Mouse (Mus musculus) E14TG2a.4 (cell line): ENCODE measurements around the gene Alk.

Experiments
- H3K27me3 ChIP-seq: 2 replicates; pipeline ENCODE4 v1.6.1; 2014; ENCODE audit warnings: low read length, control low read depth; ENCODE audit not compliant: insufficient read depth
- H3K36me3 ChIP-seq: 2 replicates; pipeline ENCODE4 v1.6.1; 2014; ENCODE audit warnings: low read length, control low read depth; ENCODE audit not compliant: insufficient read depth
- H3K4me1 ChIP-seq: replicated peaks from 2 replicates; pipeline ENCODE4 v1.6.1; 2014; ENCODE audit warnings: low read depth, low read length, control low read depth
- H3K4me3 ChIP-seq: replicated peaks from 2 replicates; pipeline ENCODE4 v1.5.1; 2014; ENCODE audit warnings: mild to moderate bottlenecking, low read length
- H3K9me3 ChIP-seq: 2 replicates; pipeline ENCODE4 v1.6.1; 2014; ENCODE audit warnings: low read length, control low read depth
- CTCF ChIP-seq: conservative IDR thresholded peaks from 2 replicates; pipeline ENCODE4 v1.5.1; 2014; ENCODE audit warnings: low read length
- NANOG ChIP-seq: IDR thresholded peaks from 2 replicates; pipeline ENCODE4 v1.6.1; 2014; ENCODE audit warnings: borderline replicate concordance, low read length, mixed read lengths
- POU5F1 ChIP-seq: IDR thresholded peaks from 2 replicates; pipeline ENCODE4 v1.6.1; 2014; ENCODE audit warnings: low read length, borderline replicate concordance

Alk gene

GRCm38 (mm10) chr17:72339437-72339836 lies 265.0 kb downstream of the Alk start:
- H3K36me3 ChIP-seq = no peaks in the 10 kb centered on the region
- H3K9me3 ChIP-seq = no peaks in the 10 kb centered on the region
- no peak overlapping the region for H3K4me3 ChIP-seq
- no peaks in the 10 kb centered on the region for H3K4me1 ChIP-seq
- no peak for TF ChIP-seq CTCF
- TF ChIP-seq POU5F1 = no peak
- no peak for TF ChIP-seq NANOG
- H3K27me3 ChIP-seq = no peaks in the 10 kb centered on the region

GRCm38 (mm10) chr17:72332909-72333308 lies 271.5 kb downstream of the Alk start:
- H3K36me3 ChIP-seq = no peaks in the 10 kb centered on the region
- H3K4me3 ChIP-seq = no peak overlapping the region
- no peaks in the 10 kb centered on the region for H3K27me3 ChIP-seq
- H3K9me3 ChIP-seq = no peaks in the 10 kb centered on the region
- TF ChIP-seq NANOG = no peak
- no peak for TF ChIP-seq CTCF
- no peak for TF ChIP-seq POU5F1
- H3K4me1 ChIP-seq = no peaks in the 10 kb centered on the region

GRCm38 (mm10) chr17:72325941-72326340 lies 278.5 kb downstream of the Alk start:
- Histone ChIP-seq H3K36me3 (no peaks in the 10 kb centered on the region), H3K4me3 (no peak overlapping the region), H3K27me3 (no peaks in the 10 kb centered on the region), H3K4me1 (no peaks in the 10 kb centered on the region), H3K9me3 (no peaks in the 10 kb centered on the region)
- TF ChIP-seq POU5F1 (no peak), CTCF (no peak), NANOG (no peak)

- H3K4me1 ChIP-seq = no peaks in the 10 kb centered on the region
- no peak overlapping the region for H3K4me3 ChIP-seq
- no peak for TF ChIP-seq POU5F1
- no peak for TF ChIP-seq NANOG
- no peak for TF ChIP-seq CTCF
These were observed 284.9 kb downstream of the Alk start for GRCm38 (mm10) chr17:72319576-72319975.

GRCm38 (mm10) chr17:72299651-72300050 lies 304.8 kb downstream of the Alk start:
- Histone ChIP-seq H3K27me3 (no peaks in the 10 kb centered on the region), H3K4me3 (no peak overlapping the region), H3K4me1 (no peaks in the 10 kb centered on the region), H3K36me3 (no peaks in the 10 kb centered on the region), H3K9me3 (no peaks in the 10 kb centered on the region)
- no peak for TF ChIP-seq CTCF
- no peak for TF ChIP-seq NANOG
- no peak for TF ChIP-seq POU5F1

More at GRCm38 (mm10) chr17:72319576-72319975, 284.9 kb downstream of the Alk start:
- Histone ChIP-seq H3K27me3 (no peaks in the 10 kb centered on the region), H3K9me3 (no peaks in the 10 kb centered on the region), H3K36me3 (no peaks in the 10 kb centered on the region)

GRCm38 (mm10) chr17:72296349-72296748 lies 308.1 kb downstream of the Alk start:
- Histone ChIP-seq H3K9me3 (no peaks in the 10 kb centered on the region), H3K4me1 (no peaks in the 10 kb centered on the region), H3K4me3 (no peak overlapping the region), H3K36me3 (no peaks in the 10 kb centered on the region), H3K27me3 (no peaks in the 10 kb centered on the region)
- TF ChIP-seq NANOG (no peak), POU5F1 (no peak), CTCF (no peak)

GRCm38 (mm10) chr17:72293267-72293580 lies 311.2 kb downstream of the Alk start:
- Histone ChIP-seq H3K36me3 (no peaks in the 10 kb centered on the region), H3K4me3 (no peak overlapping the region), H3K4me1 (no peaks in the 10 kb centered on the region), H3K27me3 (no peaks in the 10 kb centered on the region), H3K9me3 (no peaks in the 10 kb centered on the region)
- TF ChIP-seq NANOG (no peak), CTCF (no peak), POU5F1 (no peak)

GRCm38 (mm10) chr17:72292444-72293266 lies 311.8 kb downstream of the Alk start:
- H3K4me3 ChIP-seq = no peak overlapping the region
- no peaks in the 10 kb centered on the region for H3K27me3 ChIP-seq
- H3K9me3 ChIP-seq = no peaks in the 10 kb centered on the region
- H3K4me1 ChIP-seq = no peaks in the 10 kb centered on the region
- TF ChIP-seq POU5F1 (no peak), CTCF (no peak), NANOG (no peak)
- H3K36me3 ChIP-seq = no peaks in the 10 kb centered on the region

GRCm38 (mm10) chr17:72285961-72286360 lies 318.5 kb downstream of the Alk start:
- Histone ChIP-seq H3K27me3 (no peaks in the 10 kb centered on the region), H3K9me3 (no peaks in the 10 kb centered on the region), H3K4me3 (no peak overlapping the region), H3K4me1 (0 out of 2 replicates have a peak, but pooled peaks cover 2% of the 10 kb centered on the region), H3K36me3 (no peaks in the 10 kb centered on the region)
- TF ChIP-seq NANOG (no peak), POU5F1 (no peak), CTCF (no peak)
